Mouse (Mus musculus): ENCODE measurements around the gene Acaa1a. TPM values are rescaled to one million over a fixed set of nuclear protein-coding genes. Genes with fewer than 3 reads are reported as not detected.
"Not testable (repeated sequence)": the region's sequence is repeated elsewhere in the genome, so short reads cannot be mapped to it uniquely, and the experiment has no call there.

Acaa1a gene
- polyA plus RNA-seq, 1 experiment from 2014 or later, result 87.6 TPM

DNA sequence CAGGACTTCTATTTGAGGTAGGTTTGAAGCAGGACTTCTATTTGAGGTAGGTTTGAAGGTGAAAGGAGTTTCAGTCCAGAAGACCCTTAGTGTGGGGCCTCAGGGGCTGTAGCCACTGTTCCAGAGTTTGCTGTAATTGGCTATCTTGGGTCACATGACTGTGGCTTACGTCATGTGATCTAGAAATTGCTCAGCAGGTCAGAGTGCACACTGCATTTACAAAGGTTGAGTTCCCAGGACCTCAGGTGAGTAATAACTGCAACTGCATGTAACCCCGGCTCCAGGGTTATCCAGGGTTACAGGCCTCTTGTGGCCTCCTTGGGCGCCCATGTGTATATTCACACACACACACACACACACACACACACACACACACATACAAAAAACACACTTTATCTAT, 28.9 kb downstream of the Acaa1a start:
- H3K9me3 ChIP-seq, result no peaks in the 10 kb centered on the region

GRCm38 (mm10) chr9:119370770-119371169, 31.3 kb downstream of the Acaa1a start:
- H3K9me3 ChIP-seq; ATAC-seq (ENCODE audit: low FRiP score, low read depth); H3K4me2 ChIP-seq (replicated peaks); H3K27me3 ChIP-seq (replicated peaks); H3K36me3 ChIP-seq; H3K9ac ChIP-seq; H3K4me1 ChIP-seq; H3K27ac ChIP-seq; H3K4me3 ChIP-seq: not testable (repeated sequence)
- WGBS, result 89% methylated on average over 4 of the region's 4 CpGs

More for the DNA sequence above, 28.9 kb downstream of the Acaa1a start:
- ATAC-seq (ENCODE audit: low FRiP score, low read depth), result no peak
- Histone ChIP-seq H3K4me3 (no peak overlapping the region), H3K27me3 (replicated peaks) (no peaks in the 10 kb centered on the region), H3K36me3 (no peaks in the 10 kb centered on the region), H3K9ac (no peak overlapping the region), H3K27ac (no peak overlapping the region), H3K4me2 (replicated peaks) (no peak overlapping the region), H3K4me1 (no peaks in the 10 kb centered on the region)
- WGBS, result 89% methylated on average over 3 of the region's 3 CpGs

DNA sequence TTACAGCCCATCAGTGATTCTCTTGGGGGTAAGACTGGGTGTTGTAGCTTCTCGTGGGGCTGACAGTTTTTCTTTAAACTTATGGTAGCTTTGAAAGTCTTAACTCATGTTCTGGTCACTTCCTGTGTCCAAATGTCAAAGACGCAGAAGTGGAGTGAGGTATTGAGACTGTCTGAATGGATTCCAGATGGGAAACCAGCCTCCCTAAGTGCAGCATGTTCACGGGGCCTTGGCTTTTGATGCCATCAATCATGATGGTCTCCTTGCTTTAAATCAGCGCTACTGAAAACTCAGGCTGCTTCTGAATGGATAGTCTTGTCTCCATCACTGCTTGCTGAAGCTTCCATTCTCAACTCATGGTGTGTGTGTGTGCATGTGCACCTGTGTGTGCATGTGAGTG, 31.8 kb downstream of the Acaa1a start:
- no peaks in the 10 kb centered on the region for H3K4me1 ChIP-seq
- H3K9ac ChIP-seq, result no peak overlapping the region
- H3K36me3 ChIP-seq, result no peaks in the 10 kb centered on the region
- ATAC-seq (ENCODE audit: low FRiP score, low read depth), result no peak
- H3K27me3 ChIP-seq (replicated peaks), result no peaks in the 10 kb centered on the region
- H3K4me2 ChIP-seq (replicated peaks), result no peak overlapping the region
- no peak overlapping the region for H3K4me3 ChIP-seq
- WGBS, result 71% methylated on average over 4 of the region's 4 CpGs
- no peaks in the 10 kb centered on the region for H3K9me3 ChIP-seq
- no peak overlapping the region for H3K27ac ChIP-seq

- 78% methylated on average over 3 of the region's 3 CpGs for WGBS
- Histone ChIP-seq H3K27me3 (replicated peaks) (no peaks in the 10 kb centered on the region), H3K9me3 (no peaks in the 10 kb centered on the region), H3K27ac (no peak overlapping the region), H3K36me3 (no peaks in the 10 kb centered on the region; the same call in 1 of the 2 replicates), H3K4me1 (no peaks in the 10 kb centered on the region), H3K4me2 (replicated peaks) (no peak overlapping the region), H3K9ac (no peak overlapping the region), H3K4me3 (no peak overlapping the region)
- ATAC-seq (ENCODE audit: low FRiP score, low read depth), result no peak
Observed at GRCm38 (mm10) chr9:119375008-119375407, 35.5 kb downstream of the Acaa1a start.

GRCm38 (mm10) chr9:119375556-119375955, 36.1 kb downstream of the Acaa1a start:
- WGBS, result 66% methylated on average over 6 of the region's 6 CpGs
- Histone ChIP-seq H3K27me3 (replicated peaks) (no peaks in the 10 kb centered on the region), H3K4me1 (no peaks in the 10 kb centered on the region), H3K4me2 (replicated peaks) (no peak overlapping the region), H3K36me3 (no peaks in the 10 kb centered on the region; the same call in 1 of the 2 replicates), H3K9me3 (no peaks in the 10 kb centered on the region), H3K9ac (no peak overlapping the region), H3K27ac (no peak overlapping the region), H3K4me3 (no peak overlapping the region)
- ATAC-seq (ENCODE audit: low FRiP score, low read depth), result no peak

- no peak for ATAC-seq (ENCODE audit: low FRiP score, low read depth)
- WGBS, result 93% methylated on average over 4 of the region's 4 CpGs
- H3K4me1 ChIP-seq, result no peaks in the 10 kb centered on the region
- no peaks in the 10 kb centered on the region for H3K9me3 ChIP-seq
- H3K4me2 ChIP-seq (replicated peaks), result no peak overlapping the region
- H3K27me3 ChIP-seq (replicated peaks), result no peaks in the 10 kb centered on the region
- no peak overlapping the region for H3K4me3 ChIP-seq
- no peaks in the 10 kb centered on the region; the same call in 1 of the 2 replicates for H3K36me3 ChIP-seq
- H3K9ac ChIP-seq, result no peak overlapping the region
- no peak overlapping the region for H3K27ac ChIP-seq
Observed at GRCm38 (mm10) chr9:119378231-119378630, 38.8 kb downstream of the Acaa1a start.

GRCm38 (mm10) chr9:119382603-119383002, 43.1 kb downstream of the Acaa1a start:
- H3K9me3 ChIP-seq, result no peaks in the 10 kb centered on the region
- no peak overlapping the region for H3K4me3 ChIP-seq
- H3K36me3 ChIP-seq, result no peaks in the 10 kb centered on the region; the same call in 1 of the 2 replicates
- H3K9ac ChIP-seq, result no peak overlapping the region
- no peaks in the 10 kb centered on the region for H3K4me1 ChIP-seq
- WGBS, result 72% methylated on average over 6 of the region's 6 CpGs
- H3K27me3 ChIP-seq (replicated peaks), result no peaks in the 10 kb centered on the region
- H3K27ac ChIP-seq, result no peak overlapping the region
- no peak overlapping the region for H3K4me2 ChIP-seq (replicated peaks)
- ATAC-seq (ENCODE audit: low FRiP score, low read depth), result no peak

- Histone ChIP-seq H3K27ac (no peak overlapping the region), H3K4me2 (replicated peaks) (no peak overlapping the region), H3K9ac (no peak overlapping the region), H3K4me3 (no peak overlapping the region), H3K9me3 (no peaks in the 10 kb centered on the region), H3K36me3 (no peaks in the 10 kb centered on the region), H3K4me1 (no peaks in the 10 kb centered on the region), H3K27me3 (replicated peaks) (no peaks in the 10 kb centered on the region)
- ATAC-seq (ENCODE audit: low FRiP score, low read depth), result no peak
- 61% methylated on average over 5 of the region's 5 CpGs for WGBS
Observed at GRCm38 (mm10) chr9:119388956-119389355, 49.5 kb downstream of the Acaa1a start.

GRCm38 (mm10) chr9:119390214-119390613, 50.7 kb downstream of the Acaa1a start:
- Histone ChIP-seq H3K4me3 (no peak overlapping the region), H3K9me3 (no peaks in the 10 kb centered on the region), H3K36me3 (no peaks in the 10 kb centered on the region), H3K27me3 (replicated peaks) (no peaks in the 10 kb centered on the region), H3K27ac (no peak overlapping the region), H3K9ac (no peak overlapping the region), H3K4me1 (no peaks in the 10 kb centered on the region), H3K4me2 (replicated peaks) (no peak overlapping the region)
- 88% methylated on average over 2 of the region's 2 CpGs for WGBS
- no peak for ATAC-seq (ENCODE audit: low FRiP score, low read depth)

GRCm38 (mm10) chr9:119394808-119395207, 55.3 kb downstream of the Acaa1a start:
- ATAC-seq (ENCODE audit: low FRiP score, low read depth), result no peak
- Histone ChIP-seq H3K27ac (no peak overlapping the region), H3K9me3 (no peaks in the 10 kb centered on the region), H3K9ac (no peak overlapping the region), H3K36me3 (no peaks in the 10 kb centered on the region), H3K27me3 (replicated peaks) (no peaks in the 10 kb centered on the region), H3K4me2 (replicated peaks) (no peak overlapping the region), H3K4me1 (no peaks in the 10 kb centered on the region), H3K4me3 (no peak overlapping the region)
- 95% methylated on average over 1 of the region's 1 CpGs for WGBS

Other genes with a start within 250 kb of the Acaa1a start
- 29.7 and 31.9 TPM in 2 replicates for gene Plcd1, start 246.2 kb upstream of the Acaa1a start, polyA plus RNA-seq (2016; fragmentation: Nextera tagmentation; extraction: Ambion mirVana)
- gene Dlec1, start 237.2 kb upstream of the Acaa1a start, polyA plus RNA-seq (2016; fragmentation: Nextera tagmentation; extraction: Ambion mirVana), result 0.79 and 1.8 TPM in 2 replicates
- gene Acaa1b, start 182.6 kb upstream of the Acaa1a start, polyA plus RNA-seq (2016; fragmentation: Nextera tagmentation; extraction: Ambion mirVana), result 1.5 and 1.7 TPM in 2 replicates
- gene Gm47289, start 180.5 kb upstream of the Acaa1a start, polyA plus RNA-seq (2016; fragmentation: Nextera tagmentation; extraction: Ambion mirVana), result not detected in 2 replicates
- gene Slc22a13, start 130.6 kb upstream of the Acaa1a start, polyA plus RNA-seq (2016; fragmentation: Nextera tagmentation; extraction: Ambion mirVana), result not detected in 2 replicates
- 18.8 and 19.9 TPM in 2 replicates for gene Oxsr1, start 17.2 kb upstream of the Acaa1a start, polyA plus RNA-seq (2016; fragmentation: Nextera tagmentation; extraction: Ambion mirVana)
- 6.1 and 6.4 TPM in 2 replicates for gene Myd88, start 1.7 kb downstream of the Acaa1a start, polyA plus RNA-seq (2016; fragmentation: Nextera tagmentation; extraction: Ambion mirVana)
- gene Xylb, start 17.7 kb downstream of the Acaa1a start, polyA plus RNA-seq (2016; fragmentation: Nextera tagmentation; extraction: Ambion mirVana), result 4.5 and 6.5 TPM in 2 replicates
- not detected in 2 replicates for gene Slc22a14, start 25.9 kb downstream of the Acaa1a start, polyA plus RNA-seq (2016; fragmentation: Nextera tagmentation; extraction: Ambion mirVana)
- 100 and 107 TPM in 2 replicates for gene Acvr2b, start 62.4 kb downstream of the Acaa1a start, polyA plus RNA-seq (2016; fragmentation: Nextera tagmentation; extraction: Ambion mirVana)
- gene Exog, start 105.3 kb downstream of the Acaa1a start, polyA plus RNA-seq (2016; fragmentation: Nextera tagmentation; extraction: Ambion mirVana), result 43.5 and 44.4 TPM in 2 replicates
- 1.6 and 2.1 TPM in 2 replicates for gene Scn5a, start 239.3 kb downstream of the Acaa1a start, polyA plus RNA-seq (2016; fragmentation: Nextera tagmentation; extraction: Ambion mirVana)

Measured in neural tube, embryonic 12.5 days (tissue).